Mouse (Mus musculus) intestine, embryonic 14.5 days (tissue): ENCODE data around the gene Afm. TPM values are rescaled to one million over a fixed set of nuclear protein-coding genes. Genes with fewer than 3 reads are reported as not detected.

Experiments
- ATAC-seq: fragments of 200-750 bp; cut with Nextera tagmentation; replicated peaks from 2 replicates; pipeline ENCODE4 v1.8.0; 2017; ENCODE audit warnings: low read depth, moderate number of reproducible peaks, moderate TSS enrichment, moderate library complexity; ENCODE audit not compliant: low FRiP score, low TSS enrichment
- DNase-seq: peaks from one replicate; pipeline ENCODE4 v3.0.0-alpha.2; 2018; ENCODE audit warnings: low spot score
- H3K27ac ChIP-seq: fragments of 300-500 bp; sonication (generic); 2 replicates; pipeline ENCODE4 v1.5.1; 2014; ENCODE audit warnings: low read depth, mild to moderate bottlenecking, control low read depth
- H3K27me3 ChIP-seq: fragments of 300-500 bp; sonication (generic); replicated peaks from 2 replicates; pipeline ENCODE4 v1.6.1; 2014; ENCODE audit warnings: low read length, control low read depth; ENCODE audit not compliant: control insufficient read depth, insufficient read depth
- H3K36me3 ChIP-seq: fragments of 300-500 bp; sonication (generic); 2 replicates; pipeline ENCODE4 v1.6.1; 2014; ENCODE audit warnings: low read length, control low read depth; ENCODE audit not compliant: control insufficient read depth, insufficient read depth
- H3K4me1 ChIP-seq: fragments of 300-500 bp; sonication (generic); replicated peaks from 2 replicates; pipeline ENCODE4 v1.6.1; 2014; ENCODE audit warnings: low read length, control low read depth, mixed read lengths; ENCODE audit not compliant: control insufficient read depth, insufficient read depth
- H3K4me2 ChIP-seq: fragments of 300-500 bp; sonication (generic); 2 replicates; pipeline ENCODE4 v1.6.1; 2014; ENCODE audit warnings: low read length
- H3K4me3 ChIP-seq: fragments of 300-500 bp; sonication (generic); 2 replicates; pipeline ENCODE4 v1.5.1; 2014; ENCODE audit warnings: low read depth, low read length, control low read depth, mixed read lengths
- H3K9ac ChIP-seq: fragments of 300-500 bp; sonication (generic); 2 replicates; pipeline ENCODE4 v1.6.1; 2014; ENCODE audit warnings: mild to moderate bottlenecking, low read length
- H3K9me3 ChIP-seq: fragments of 300-500 bp; sonication (generic); 2 replicates; pipeline ENCODE4 v1.6.1; 2016; ENCODE audit warnings: low read length, control low read depth; ENCODE audit not compliant: control insufficient read depth
- WGBS: fragments of 180-500 bp; shearing (Covaris S2); extraction: QIAGEN DNeasy Blood & Tissue Kit; methylation state at CpG from one replicate; pipeline ENCODE4 v1.1.7; 2014; 5-methylcytosine and 5-hydroxymethylcytosine counted together
- polyA plus RNA-seq: library from polyadenylated mRNA; unstranded; fragments of >200 nt; fragmentation: Nextera tagmentation; extraction: Ambion mirVana; gene quantifications from 2 replicates; pipeline ENCODE4 v1.2.1, GENCODE M21; 2014

Gene Afm
- polyA plus RNA-seq, 1 experiment from 2014 or later: 9.3 TPM

- DNase-seq: no peak
- Histone ChIP-seq H3K9ac (no peak overlapping the region), H3K27me3 (no peaks in the 10 kb centered on the region), H3K4me2 (no peak overlapping the region), H3K36me3 (no peaks in the 10 kb centered on the region), H3K27ac (no peak overlapping the region), H3K9me3 (no peaks in the 10 kb centered on the region), H3K4me3 (no peak overlapping the region), H3K4me1 (no peaks in the 10 kb centered on the region)
- no peak for ATAC-seq
- WGBS: 84% methylated on average over 7 of the region's 7 CpGs
These were observed 66.1 kb downstream of the Afm start for GRCm38 (mm10) chr5:90584799-90585198.

- ATAC-seq (no peak), DNase-seq (no peak)
- 78% methylated on average over 5 of the region's 5 CpGs for WGBS
- H3K27ac ChIP-seq: no peak overlapping the region
- H3K4me2 ChIP-seq: no peak overlapping the region
- H3K9ac ChIP-seq: no peak overlapping the region
- H3K4me3 ChIP-seq: no peak overlapping the region
- H3K27me3 ChIP-seq: no peaks in the 10 kb centered on the region
- no peaks in the 10 kb centered on the region for H3K36me3 ChIP-seq
- H3K9me3 ChIP-seq: no peaks in the 10 kb centered on the region
- no peaks in the 10 kb centered on the region for H3K4me1 ChIP-seq
These were observed 67.8 kb downstream of the Afm start for GRCm38 (mm10) chr5:90586511-90586910.

- whole genome bisulfite sequencing: 93% methylated on average over 5 of the region's 5 CpGs
- H3K4me3 ChIP-seq: no peak overlapping the region
- H3K36me3 ChIP-seq: no peaks in the 10 kb centered on the region
These were observed 69.4 kb downstream of the Afm start for GRCm38 (mm10) chr5:90588104-90588503.

GRCm38 (mm10) chr5:90588708-90589595 lies 70.2 kb downstream of the Afm start:
- Histone ChIP-seq H3K4me3 (peak overlapping the region; percentile 33), H3K27ac (no peak overlapping the region), H3K27me3 (no peaks in the 10 kb centered on the region), H3K36me3 (no peaks in the 10 kb centered on the region), H3K4me1 (no peaks in the 10 kb centered on the region), H3K4me2 (peak overlapping the region; percentile 70), H3K9me3 (no peaks in the 10 kb centered on the region), H3K9ac (0 out of 2 replicates have a peak overlapping the region, but pooled peaks have one; percentile 37)
- ATAC-seq (peak; percentile 53; the same call in 1 of the 2 replicates), DNase-seq (peak; percentile 85)
- WGBS: 25% methylated on average over 25 of the region's 25 CpGs

More at GRCm38 (mm10) chr5:90588104-90588503, 69.4 kb downstream of the Afm start:
- no peak for ATAC-seq
- no peaks in the 10 kb centered on the region for H3K27me3 ChIP-seq
- no peaks in the 10 kb centered on the region for H3K9me3 ChIP-seq
- no peak overlapping the region for H3K9ac ChIP-seq
- DNase-seq: no peak
- H3K4me1 ChIP-seq: no peaks in the 10 kb centered on the region
- H3K4me2 ChIP-seq: no peak overlapping the region
- H3K27ac ChIP-seq: no peak overlapping the region

- no peak overlapping the region for H3K4me2 ChIP-seq
- no peaks in the 10 kb centered on the region for H3K9me3 ChIP-seq
- H3K4me1 ChIP-seq: no peaks in the 10 kb centered on the region
- WGBS: 90% methylated on average over 10 of the region's 10 CpGs
- DNase-seq (no peak), ATAC-seq (no peak)
- H3K36me3 ChIP-seq: no peaks in the 10 kb centered on the region
- H3K27me3 ChIP-seq: no peaks in the 10 kb centered on the region
- H3K9ac ChIP-seq: no peak overlapping the region
- H3K27ac ChIP-seq: no peak overlapping the region
- H3K4me3 ChIP-seq: no peak overlapping the region
These were observed 71.9 kb downstream of the Afm start for GRCm38 (mm10) chr5:90590676-90591075.

GRCm38 (mm10) chr5:90591936-90592335 lies 73.2 kb downstream of the Afm start:
- Histone ChIP-seq H3K27ac (no peak overlapping the region), H3K9me3 (no peaks in the 10 kb centered on the region), H3K27me3 (no peaks in the 10 kb centered on the region), H3K36me3 (no peaks in the 10 kb centered on the region), H3K4me3 (no peak overlapping the region), H3K4me2 (no peak overlapping the region), H3K9ac (no peak overlapping the region), H3K4me1 (no peaks in the 10 kb centered on the region)
- ATAC-seq (no peak), DNase-seq (no peak)
- 72% methylated on average over 6 of the region's 6 CpGs for WGBS

- Histone ChIP-seq H3K9ac (no peak overlapping the region), H3K27ac (no peak overlapping the region), H3K27me3 (no peaks in the 10 kb centered on the region), H3K4me2 (no peak overlapping the region), H3K36me3 (no peaks in the 10 kb centered on the region), H3K4me1 (no peaks in the 10 kb centered on the region), H3K9me3 (no peaks in the 10 kb centered on the region), H3K4me3 (no peak overlapping the region)
- 77% methylated on average over 13 of the region's 13 CpGs for WGBS
- no peak for DNase-seq
- ATAC-seq: no peak
These were observed 76.2 kb downstream of the Afm start for GRCm38 (mm10) chr5:90594945-90595344.

GRCm38 (mm10) chr5:90596155-90596554 lies 77.4 kb downstream of the Afm start:
- WGBS: 84% methylated on average over 6 of the region's 6 CpGs
- no peaks in the 10 kb centered on the region for H3K27me3 ChIP-seq
- no peak for DNase-seq
- no peak overlapping the region for H3K9ac ChIP-seq
- H3K27ac ChIP-seq: no peak overlapping the region
- no peaks in the 10 kb centered on the region for H3K4me1 ChIP-seq
- no peak overlapping the region for H3K4me3 ChIP-seq
- no peaks in the 10 kb centered on the region for H3K9me3 ChIP-seq
- no peaks in the 10 kb centered on the region for H3K36me3 ChIP-seq
- H3K4me2 ChIP-seq: no peak overlapping the region
- no peak for ATAC-seq

- H3K4me2 ChIP-seq: no peak overlapping the region
- H3K9me3 ChIP-seq: no peaks in the 10 kb centered on the region
- ATAC-seq (no peak), DNase-seq (peak; percentile 70)
- H3K27me3 ChIP-seq: no peaks in the 10 kb centered on the region
- H3K9ac ChIP-seq: no peak overlapping the region
- peaks cover 7% of the 10 kb centered on the region; the same call in 1 of the 2 replicates for H3K4me1 ChIP-seq
- WGBS: 23% methylated on average over 6 of the region's 6 CpGs
- H3K27ac ChIP-seq: no peak overlapping the region
- H3K36me3 ChIP-seq: no peaks in the 10 kb centered on the region
- H3K4me3 ChIP-seq: no peak overlapping the region
These were observed 82.7 kb downstream of the Afm start for GRCm38 (mm10) chr5:90601469-90601868.
